Mouse (Mus musculus): ENCODE measurements at regions not wholly inside any gene's neighbourhood (a gene's known extent, or its start where the extent isn't known, plus 50 kb on each side); places are given as distances from the start of the nearest gene placed in this dataset.

DNA sequence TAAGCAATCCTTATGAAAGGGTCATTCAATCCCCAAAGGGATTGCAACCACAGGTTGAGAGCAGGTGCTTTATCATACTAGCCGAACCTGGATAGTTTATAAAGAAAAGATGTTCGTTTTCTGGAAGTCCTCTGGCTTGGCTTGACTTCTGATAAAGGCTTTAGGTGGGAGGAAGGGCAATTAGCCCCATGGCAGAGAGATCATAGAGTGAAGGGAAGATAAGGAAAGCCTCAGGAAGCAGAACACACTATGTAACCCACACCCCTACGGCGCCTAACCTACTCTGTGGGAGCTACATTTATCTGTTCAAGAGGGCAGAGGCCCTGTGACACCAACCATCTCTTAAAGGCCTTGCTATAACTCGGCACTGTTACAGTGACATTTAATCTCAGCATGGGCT is 204.2 kb downstream of the Pten start:
- no peak overlapping the region for H3K4me3 ChIP-seq (replicated peaks; ENCODE audit: extremely low read depth, low read depth, low read length)
- peaks cover 5% of the 10 kb centered on the region for H3K4me1 ChIP-seq (ENCODE audit: control insufficient read depth, insufficient read depth, low read length)
- TF ChIP-seq POLR2A (IDR thresholded peaks at IDR 0.05; ENCODE audit: borderline replicate concordance, extremely low read depth, low read depth, low read length) (no peak), CTCF (IDR thresholded peaks at IDR 0.05; ENCODE audit: insufficient read depth, low read length) (no peak)
- no peak for DNase-seq
- 76% methylated on average over 5 of the region's 5 CpGs for WGBS

DNA sequence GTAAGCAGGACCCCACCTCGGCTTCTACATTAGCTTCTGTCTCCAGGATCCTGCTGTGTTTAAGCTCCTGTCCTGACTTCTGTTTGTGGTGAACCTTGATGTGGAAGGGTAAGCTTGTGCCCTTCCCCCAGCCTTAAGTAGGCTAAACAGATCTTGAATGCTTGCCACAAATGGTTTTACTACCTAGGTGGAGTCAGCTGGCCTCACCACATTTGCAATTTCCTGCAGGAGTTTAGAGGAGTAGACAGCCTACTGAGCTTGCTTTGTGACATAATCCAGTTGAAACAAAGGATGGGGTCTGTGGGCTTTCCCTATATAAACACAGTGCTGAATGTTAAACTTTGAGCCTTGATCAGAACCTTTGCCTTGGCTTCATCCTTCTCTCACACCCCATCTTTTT is 206.7 kb downstream of the Pten start:
- WGBS: 48% methylated on average over 1 of the region's 1 CpGs
- TF ChIP-seq POLR2A (IDR thresholded peaks at IDR 0.05; ENCODE audit: borderline replicate concordance, extremely low read depth, low read depth, low read length): no peak
- no peak for TF ChIP-seq CTCF (IDR thresholded peaks at IDR 0.05; ENCODE audit: insufficient read depth, low read length)
- Histone ChIP-seq H3K4me1 (ENCODE audit: control insufficient read depth, insufficient read depth, low read length) (no peaks in the 10 kb centered on the region), H3K4me3 (replicated peaks; ENCODE audit: extremely low read depth, low read depth, low read length) (no peak overlapping the region)
- no peak for DNase-seq

DNA sequence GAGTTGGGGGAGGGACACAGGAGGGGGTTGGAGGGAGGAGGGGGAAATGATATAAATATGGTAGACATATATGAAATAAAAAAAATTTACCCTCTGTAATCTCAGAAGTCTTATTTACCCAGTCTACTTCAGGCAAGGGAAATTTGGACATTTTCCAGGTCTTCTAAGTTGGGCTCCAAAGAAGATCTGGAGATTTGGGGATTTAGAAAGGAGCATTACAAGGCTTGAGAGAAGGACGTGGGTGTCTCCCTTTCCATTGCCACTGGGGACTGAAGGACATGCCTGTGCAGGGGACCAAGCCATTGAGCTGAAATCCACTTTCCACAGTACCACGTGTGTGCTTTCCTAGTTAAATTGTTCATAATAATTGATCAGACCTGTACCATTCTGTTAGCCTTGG is 208.2 kb downstream of the Pten start:
- 51% methylated on average over 2 of the region's 2 CpGs for WGBS
- no peak for DNase-seq
- TF ChIP-seq CTCF (IDR thresholded peaks at IDR 0.05; ENCODE audit: insufficient read depth, low read length) (no peak), POLR2A (IDR thresholded peaks at IDR 0.05; ENCODE audit: borderline replicate concordance, extremely low read depth, low read depth, low read length) (no peak)

DNA sequence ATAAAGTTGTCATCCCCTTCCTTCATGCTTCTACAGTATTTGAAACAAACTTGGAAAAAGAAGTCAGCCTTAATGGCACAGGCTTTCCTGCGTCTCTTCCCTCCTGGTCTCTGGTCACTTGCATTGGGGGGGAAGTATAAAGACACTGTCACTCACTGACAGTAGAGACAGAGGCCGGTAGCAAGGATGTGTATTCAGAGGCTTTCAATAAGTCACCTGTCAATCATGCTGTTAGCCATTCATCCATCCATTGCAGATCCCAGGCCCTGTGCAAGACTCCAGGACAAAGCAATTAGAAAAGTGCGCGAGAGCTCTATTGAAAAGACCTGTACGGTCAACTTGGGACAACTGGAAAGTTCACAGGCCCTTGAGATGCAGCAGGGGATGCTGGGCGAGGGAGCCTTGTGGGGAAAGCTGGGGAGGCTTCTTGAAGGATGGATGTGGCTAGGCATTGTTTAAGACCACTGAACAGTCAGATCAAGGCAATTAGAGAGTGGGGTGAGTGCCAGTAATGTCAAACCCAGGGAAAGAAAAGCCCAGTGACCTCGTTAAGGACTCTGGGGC is 212.0 kb downstream of the Pten start:
- Histone ChIP-seq H3K4me3 (replicated peaks; ENCODE audit: extremely low read depth, low read depth, low read length) (no peak overlapping the region), H3K4me1 (ENCODE audit: control insufficient read depth, insufficient read depth, low read length) (no peaks in the 10 kb centered on the region)
- TF ChIP-seq CTCF (IDR thresholded peaks at IDR 0.05; ENCODE audit: insufficient read depth, low read length): no peak
- no peak for TF ChIP-seq POLR2A (IDR thresholded peaks at IDR 0.05; ENCODE audit: borderline replicate concordance, extremely low read depth, low read depth, low read length)
- 79% methylated on average over 7 of the region's 7 CpGs for WGBS
- DNase-seq: no peak

More for the DNA sequence above, 208.2 kb downstream of the Pten start:
- Histone ChIP-seq H3K4me1 (ENCODE audit: control insufficient read depth, insufficient read depth, low read length) (no peaks in the 10 kb centered on the region), H3K4me3 (replicated peaks; ENCODE audit: extremely low read depth, low read depth, low read length) (no peak overlapping the region)

DNA sequence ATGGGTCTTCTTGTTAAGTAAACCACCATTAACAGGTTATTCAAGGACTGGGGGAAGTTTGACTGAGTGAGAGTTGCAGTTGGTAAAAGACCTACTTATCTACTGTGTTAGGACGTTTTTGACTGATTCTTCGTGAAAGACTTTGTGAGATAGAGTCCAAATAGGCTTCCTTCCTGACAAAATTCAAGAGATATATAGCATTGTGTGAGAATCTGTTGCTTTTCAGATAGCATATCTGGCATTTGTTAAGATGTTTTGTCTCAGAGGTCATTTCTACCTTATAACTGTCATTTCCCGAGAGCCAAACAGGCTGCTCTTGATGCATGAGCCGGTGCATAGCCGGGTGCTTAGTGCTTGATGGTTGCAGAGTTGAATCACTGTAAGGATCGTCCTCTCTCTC is 214.8 kb downstream of the Pten start:
- WGBS: 86% methylated on average over 6 of the region's 6 CpGs
- H3K4me3 ChIP-seq (replicated peaks; ENCODE audit: extremely low read depth, low read depth, low read length): no peak overlapping the region
- TF ChIP-seq POLR2A (IDR thresholded peaks at IDR 0.05; ENCODE audit: borderline replicate concordance, extremely low read depth, low read depth, low read length) (no peak), CTCF (IDR thresholded peaks at IDR 0.05; ENCODE audit: insufficient read depth, low read length) (no peak)
- DNase-seq: no peak
- H3K4me1 ChIP-seq (ENCODE audit: control insufficient read depth, insufficient read depth, low read length): no peaks in the 10 kb centered on the region

DNA sequence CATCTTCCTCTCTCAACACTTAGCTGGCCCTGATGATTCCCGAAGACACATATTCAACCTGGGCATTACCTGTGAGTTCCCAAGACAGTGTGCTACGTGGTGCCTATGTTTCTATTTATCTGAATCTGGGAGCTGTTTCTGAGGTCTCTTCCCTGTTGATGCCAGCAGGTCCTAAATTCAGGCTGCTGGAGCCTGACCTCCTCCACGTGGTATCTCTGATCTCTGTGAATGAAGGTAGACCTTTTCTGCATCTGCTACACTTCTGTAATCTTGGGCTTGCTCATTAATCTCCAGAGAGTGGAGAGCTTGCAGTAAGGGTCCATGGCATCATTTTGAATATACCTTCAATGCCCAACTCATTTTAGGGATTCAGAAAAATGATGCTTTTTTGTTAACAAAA is 215.8 kb downstream of the Pten start:
- TF ChIP-seq CTCF (IDR thresholded peaks at IDR 0.05; ENCODE audit: insufficient read depth, low read length) (no peak), POLR2A (IDR thresholded peaks at IDR 0.05; ENCODE audit: borderline replicate concordance, extremely low read depth, low read depth, low read length) (no peak)
- Histone ChIP-seq H3K4me3 (replicated peaks; ENCODE audit: extremely low read depth, low read depth, low read length) (no peak overlapping the region), H3K4me1 (ENCODE audit: control insufficient read depth, insufficient read depth, low read length) (no peaks in the 10 kb centered on the region)
- DNase-seq: no peak
- WGBS: 84% methylated on average over 3 of the region's 3 CpGs

DNA sequence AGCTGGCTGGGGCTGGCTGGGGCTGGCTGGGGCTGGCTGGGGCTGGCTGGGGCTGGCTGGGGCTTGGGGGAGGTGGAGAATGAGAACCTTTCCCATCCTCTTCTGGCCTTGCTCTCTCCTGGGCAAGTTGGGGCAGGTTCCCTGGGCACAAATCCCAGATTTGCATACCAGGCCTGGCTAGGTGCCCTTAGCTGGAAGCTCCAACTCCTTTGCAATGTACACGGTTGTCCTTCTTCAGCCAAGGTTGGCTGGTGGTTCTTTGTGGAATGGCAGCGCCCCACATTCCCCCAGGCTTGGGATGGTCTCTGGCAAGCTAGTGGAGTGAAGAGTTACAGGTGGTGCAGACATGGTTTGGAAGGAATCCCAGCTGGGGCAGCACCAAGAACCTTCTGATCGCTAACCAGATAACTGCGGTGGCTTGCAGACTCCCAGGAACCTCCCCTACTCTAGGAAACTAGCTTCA is 217.5 kb downstream of the Pten start:
- no peaks in the 10 kb centered on the region for H3K4me1 ChIP-seq (ENCODE audit: control insufficient read depth, insufficient read depth, low read length)
- H3K4me3 ChIP-seq (replicated peaks; ENCODE audit: extremely low read depth, low read depth, low read length): no peak overlapping the region
- DNase-seq: no peak
- 69% methylated on average over 4 of the region's 4 CpGs for WGBS
- no peak for TF ChIP-seq CTCF (IDR thresholded peaks at IDR 0.05; ENCODE audit: insufficient read depth, low read length)
- no peak for TF ChIP-seq POLR2A (IDR thresholded peaks at IDR 0.05; ENCODE audit: borderline replicate concordance, extremely low read depth, low read depth, low read length)

DNA sequence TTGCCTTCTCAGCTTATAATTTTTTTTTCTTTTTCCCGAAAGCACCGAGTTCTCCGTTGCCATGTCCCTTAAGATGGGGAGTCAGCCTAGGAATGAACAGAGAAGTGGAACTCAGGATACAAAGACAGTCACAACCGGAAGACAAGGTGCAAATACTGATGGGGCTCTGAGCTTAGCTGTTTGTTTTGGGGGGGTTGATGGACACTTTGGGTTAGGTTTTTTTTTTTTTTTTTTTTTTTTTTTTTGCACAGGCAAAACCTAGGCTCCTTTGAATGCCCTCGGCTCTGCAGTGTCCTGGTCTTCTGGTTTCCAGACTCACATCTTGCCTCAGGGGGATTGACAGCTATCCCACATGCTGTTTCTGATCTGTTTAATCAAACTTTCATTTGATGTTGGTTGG is 218.0 kb downstream of the Pten start:
- 78% methylated on average over 5 of the region's 5 CpGs for WGBS
- no peak overlapping the region for H3K4me3 ChIP-seq (replicated peaks; ENCODE audit: extremely low read depth, low read depth, low read length)
- DNase-seq: no peak
- no peaks in the 10 kb centered on the region for H3K4me1 ChIP-seq (ENCODE audit: control insufficient read depth, insufficient read depth, low read length)
- TF ChIP-seq POLR2A (IDR thresholded peaks at IDR 0.05; ENCODE audit: borderline replicate concordance, extremely low read depth, low read depth, low read length) (no peak), CTCF (IDR thresholded peaks at IDR 0.05; ENCODE audit: insufficient read depth, low read length) (no peak)

DNA sequence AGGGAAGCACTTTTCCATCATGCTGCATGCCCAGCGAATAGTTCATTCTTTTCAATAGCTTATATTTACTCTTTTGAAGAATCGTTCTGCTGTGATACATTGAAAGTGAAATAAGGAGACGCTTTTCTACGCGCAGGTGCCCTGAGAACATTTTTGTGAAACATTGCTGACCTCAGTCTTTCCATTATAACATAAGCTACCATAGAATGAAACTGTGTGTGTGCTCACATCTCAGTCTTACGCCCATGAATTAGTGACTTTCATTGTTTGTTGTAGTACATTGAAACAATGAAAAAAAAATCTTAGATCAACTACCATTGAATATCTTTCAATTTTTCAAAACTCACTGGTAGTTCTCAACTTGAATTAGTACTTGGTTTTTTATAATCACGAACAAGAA is 219.2 kb downstream of the Pten start:
- Histone ChIP-seq H3K4me1 (ENCODE audit: control insufficient read depth, insufficient read depth, low read length) (no peaks in the 10 kb centered on the region), H3K4me3 (replicated peaks; ENCODE audit: extremely low read depth, low read depth, low read length) (no peak overlapping the region)
- DNase-seq: no peak
- TF ChIP-seq POLR2A (IDR thresholded peaks at IDR 0.05; ENCODE audit: borderline replicate concordance, extremely low read depth, low read depth, low read length) (no peak), CTCF (IDR thresholded peaks at IDR 0.05; ENCODE audit: insufficient read depth, low read length) (no peak)
- WGBS: 89% methylated on average over 7 of the region's 7 CpGs

DNA sequence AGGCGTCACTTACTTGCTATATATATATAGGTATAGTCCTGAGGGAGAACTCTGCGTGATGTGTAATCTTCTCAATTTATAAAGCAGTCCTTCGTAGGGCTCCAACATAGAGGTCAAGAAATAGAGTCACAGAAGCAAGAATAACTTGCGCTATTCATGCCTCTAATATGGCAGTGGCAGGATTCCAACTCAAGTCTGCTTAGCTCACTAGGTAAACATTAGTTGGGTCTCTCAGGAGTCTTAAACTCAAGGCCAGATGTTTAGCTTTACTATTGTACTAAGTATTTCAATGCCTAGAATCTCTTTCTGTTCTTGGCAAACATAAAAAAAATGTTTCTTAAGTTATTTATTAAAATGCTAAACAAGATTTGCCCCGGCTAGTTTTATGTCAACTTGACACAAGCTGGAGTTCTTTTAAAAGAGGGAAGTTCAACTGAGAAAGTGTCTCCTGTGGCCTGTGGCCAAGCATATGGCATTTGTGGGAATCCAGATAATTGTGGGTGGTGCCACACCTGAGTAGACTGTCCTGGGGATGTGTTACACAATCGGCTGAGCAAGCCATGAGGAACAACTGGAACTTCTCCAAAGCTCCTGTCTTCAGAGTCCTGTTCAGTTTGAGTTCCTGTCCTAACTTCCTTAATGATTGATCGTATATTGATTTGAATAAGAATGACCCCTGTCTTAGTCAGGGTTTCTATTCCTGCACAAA is 220.9 kb downstream of the Pten start:
- H3K4me3 ChIP-seq (replicated peaks; ENCODE audit: extremely low read depth, low read depth, low read length): no peak overlapping the region
- no peaks in the 10 kb centered on the region for H3K4me1 ChIP-seq (ENCODE audit: control insufficient read depth, insufficient read depth, low read length)
- no peak for TF ChIP-seq POLR2A (IDR thresholded peaks at IDR 0.05; ENCODE audit: borderline replicate concordance, extremely low read depth, low read depth, low read length)
- TF ChIP-seq CTCF (IDR thresholded peaks at IDR 0.05; ENCODE audit: insufficient read depth, low read length): no peak
- 69% methylated on average over 7 of the region's 7 CpGs for WGBS
- DNase-seq: no peak
